Mouse (Mus musculus) urinary bladder, postnatal 36 days (tissue): ENCODE results near the gene Carmil1.
"Not testable (repeated sequence)": the region's sequence is repeated elsewhere in the genome, so short reads cannot be mapped to it uniquely, and the experiment has no call there.

ENCODE experiments used
- DNase-seq, 2 experiments: peaks; one replicate each; pipeline ENCODE4 v3.0.0; 2022; ENCODE audit warnings: low spot score in 2 of 2, mixed read lengths in 1 of 2

Gene Carmil1

GRCm38 (mm10) chr13:24152610-24153009 lies 128.0 kb downstream of the Carmil1 start:
- no peak for DNase-seq

GRCm38 (mm10) chr13:24151335-24151734 lies 129.3 kb downstream of the Carmil1 start:
- no peak for DNase-seq

GRCm38 (mm10) chr13:24148549-24148948 lies 132.0 kb downstream of the Carmil1 start:
- DNase-seq, result no peak

- DNase-seq, result no peak
These were observed 133.6 kb downstream of the Carmil1 start for GRCm38 (mm10) chr13:24147006-24147405.

- no peak for DNase-seq
These were observed 134.1 kb downstream of the Carmil1 start for GRCm38 (mm10) chr13:24146541-24146940.

GRCm38 (mm10) chr13:24144858-24145257 lies 135.7 kb downstream of the Carmil1 start:
- DNase-seq, result no peak

- DNase-seq, result no peak
These were observed 136.5 kb downstream of the Carmil1 start for GRCm38 (mm10) chr13:24144141-24144540.

- no peak for DNase-seq
These were observed 143.8 kb downstream of the Carmil1 start for GRCm38 (mm10) chr13:24136836-24137235.

GRCm38 (mm10) chr13:24135282-24136230 lies 145.0 kb downstream of the Carmil1 start:
- peak in 1 of 2 experiments; percentile 1 for DNase-seq

GRCm38 (mm10) chr13:24132866-24133265 lies 147.7 kb downstream of the Carmil1 start:
- DNase-seq, result no peak

GRCm38 (mm10) chr13:24131319-24131718 lies 149.3 kb downstream of the Carmil1 start:
- DNase-seq, result no peak

- DNase-seq, result no peak
These were observed 149.9 kb downstream of the Carmil1 start for GRCm38 (mm10) chr13:24130741-24131140.

- no peak for DNase-seq
These were observed 151.9 kb downstream of the Carmil1 start for GRCm38 (mm10) chr13:24128731-24129130.

GRCm38 (mm10) chr13:24125865-24126264 lies 154.7 kb downstream of the Carmil1 start:
- DNase-seq, result no peak

GRCm38 (mm10) chr13:24117181-24117812 lies 163.3 kb downstream of the Carmil1 start:
- no peak for DNase-seq

GRCm38 (mm10) chr13:24112689-24113348 lies 167.8 kb downstream of the Carmil1 start:
- peak; percentile 23 to 28 for DNase-seq

- DNase-seq, result no peak
These were observed 170.3 kb downstream of the Carmil1 start for GRCm38 (mm10) chr13:24110329-24110728.

- DNase-seq, result no peak
These were observed 172.3 kb downstream of the Carmil1 start for GRCm38 (mm10) chr13:24108282-24108681.

GRCm38 (mm10) chr13:24107058-24107457 lies 173.5 kb downstream of the Carmil1 start:
- DNase-seq, result no peak

GRCm38 (mm10) chr13:24105838-24106237 lies 174.8 kb downstream of the Carmil1 start:
- no peak for DNase-seq

- no peak for DNase-seq
These were observed 175.3 kb downstream of the Carmil1 start for GRCm38 (mm10) chr13:24105340-24105669.

- DNase-seq, result not testable (repeated sequence)
These were observed 175.8 kb downstream of the Carmil1 start for GRCm38 (mm10) chr13:24104611-24105339.
